Mouse (Mus musculus) limb, embryonic 10.5 days (tissue): ENCODE results near the gene Ptma. TPM values are rescaled to one million over a fixed set of nuclear protein-coding genes. Genes with fewer than 3 reads are reported as not detected.
"Not testable (repeated sequence)": the region's sequence is repeated elsewhere in the genome, so short reads cannot be mapped to it uniquely, and the experiment has no call there.

ENCODE experiments used
- DNase-seq: peaks from one replicate; pipeline ENCODE4 v3.0.0-alpha.2; 2017; ENCODE audit warnings: low spot score
- H3K27ac ChIP-seq: fragments of 300-500 bp; sonication (generic); 2 replicates; pipeline ENCODE4 v1.5.1; 2016; ENCODE audit warnings: mild to moderate bottlenecking
- H3K27me3 ChIP-seq: fragments of 300-500 bp; sonication (generic); 2 replicates; pipeline ENCODE4 v1.6.1; 2016; ENCODE audit warnings: low read depth, mild to moderate bottlenecking; ENCODE audit not compliant: poor library complexity, severe bottlenecking
- H3K36me3 ChIP-seq: fragments of 300-500 bp; sonication (generic); 2 replicates; pipeline ENCODE4 v1.6.1; 2016; ENCODE audit warnings: mild to moderate bottlenecking, moderate library complexity
- H3K4me1 ChIP-seq: fragments of 300-500 bp; sonication (generic); 2 replicates; pipeline ENCODE4 v1.6.1; 2016
- H3K4me3 ChIP-seq: fragments of 300-500 bp; sonication (generic); 2 replicates; pipeline ENCODE4 v1.5.1; 2016; ENCODE audit warnings: mild to moderate bottlenecking, moderate library complexity
- H3K9me3 ChIP-seq: fragments of 300-500 bp; sonication (generic); replicated peaks from 2 replicates; pipeline ENCODE4 v1.6.1; 2016; ENCODE audit warnings: mild to moderate bottlenecking
- WGBS: fragments of 180-500 bp; shearing (Covaris S2); methylation state at CpG from one replicate; pipeline ENCODE4 v1.1.7; 2016; 5-methylcytosine and 5-hydroxymethylcytosine counted together
- polyA plus RNA-seq: library from polyadenylated mRNA; unstranded; fragments of >200 nt; fragmentation: Nextera tagmentation; extraction: Ambion mirVana; gene quantifications from 2 replicates; pipeline ENCODE4 v1.2.1, GENCODE M21; 2016

Ptma gene
- polyA plus RNA-seq, 1 experiment from 2014 or later: 3,422 TPM

- no peak for DNase-seq
- H3K27me3 ChIP-seq: no peaks in the 10 kb centered on the region
These were observed 15.7 kb upstream of the Ptma start for GRCm38 (mm10) chr1:86510676-86511441.

GRCm38 (mm10) chr1:86512154-86512720, 14.3 kb upstream of the Ptma start:
- H3K27ac ChIP-seq: peak overlapping the region; percentile 94; the same call in 1 of the 2 replicates
- peaks cover 38% of the 10 kb centered on the region for H3K4me1 ChIP-seq
- no peaks in the 10 kb centered on the region for H3K27me3 ChIP-seq
- H3K9me3 ChIP-seq: no peaks in the 10 kb centered on the region
- no peak overlapping the region for H3K4me3 ChIP-seq
- DNase-seq: no peak
- WGBS: 90% methylated on average over 4 of the region's 4 CpGs
- no peaks in the 10 kb centered on the region for H3K36me3 ChIP-seq

More at GRCm38 (mm10) chr1:86510676-86511441, 15.7 kb upstream of the Ptma start:
- H3K4me3 ChIP-seq: no peak overlapping the region
- H3K36me3 ChIP-seq: no peaks in the 10 kb centered on the region
- H3K4me1 ChIP-seq: peaks cover 48% of the 10 kb centered on the region
- H3K9me3 ChIP-seq: no peaks in the 10 kb centered on the region
- H3K27ac ChIP-seq: peak overlapping the region; percentile 94
- 60% methylated on average over 9 of the region's 9 CpGs for WGBS

GRCm38 (mm10) chr1:86513031-86513430, 13.5 kb upstream of the Ptma start:
- peaks cover 33% of the 10 kb centered on the region for H3K4me1 ChIP-seq
- not testable (repeated sequence) for H3K27me3 ChIP-seq, H3K9me3 ChIP-seq, H3K36me3 ChIP-seq, H3K4me3 ChIP-seq, H3K27ac ChIP-seq, DNase-seq
- 82% methylated on average over 1 of the region's 1 CpGs for WGBS

GRCm38 (mm10) chr1:86515715-86516410, 10.7 kb upstream of the Ptma start:
- WGBS: 77% methylated on average over 6 of the region's 6 CpGs
- no peak overlapping the region for H3K27ac ChIP-seq
- no peak overlapping the region for H3K4me3 ChIP-seq
- H3K4me1 ChIP-seq: peaks cover 24% of the 10 kb centered on the region
- no peaks in the 10 kb centered on the region for H3K27me3 ChIP-seq
- H3K36me3 ChIP-seq: no peaks in the 10 kb centered on the region
- no peak for DNase-seq
- no peaks in the 10 kb centered on the region for H3K9me3 ChIP-seq

GRCm38 (mm10) chr1:86517076-86517475, 9.4 kb upstream of the Ptma start:
- H3K27ac ChIP-seq: no peak overlapping the region
- H3K36me3 ChIP-seq: no peaks in the 10 kb centered on the region
- peaks cover 17% of the 10 kb centered on the region for H3K4me1 ChIP-seq
- H3K9me3 ChIP-seq: no peaks in the 10 kb centered on the region
- no peak overlapping the region for H3K4me3 ChIP-seq
- DNase-seq: no peak
- H3K27me3 ChIP-seq: no peaks in the 10 kb centered on the region
- 77% methylated on average over 3 of the region's 3 CpGs for WGBS

- no peaks in the 10 kb centered on the region for H3K27me3 ChIP-seq
- peak; percentile 65 for DNase-seq
- H3K9me3 ChIP-seq: no peaks in the 10 kb centered on the region
- WGBS: 39% methylated on average over 7 of the region's 7 CpGs
- H3K4me1 ChIP-seq: peaks cover 32% of the 10 kb centered on the region
- peak overlapping the region; percentile 56 for H3K27ac ChIP-seq
- no peaks in the 10 kb centered on the region for H3K36me3 ChIP-seq
- no peak overlapping the region for H3K4me3 ChIP-seq
These were observed 6.2 kb upstream of the Ptma start for GRCm38 (mm10) chr1:86520361-86520760.

GRCm38 (mm10) chr1:86522286-86522871, 4.1 kb upstream of the Ptma start:
- no peak for DNase-seq
- H3K36me3 ChIP-seq: peaks cover 1% of the 10 kb centered on the region
- peaks cover 32% of the 10 kb centered on the region for H3K4me1 ChIP-seq
- H3K27ac ChIP-seq: peak overlapping the region; percentile 56
- H3K9me3 ChIP-seq: no peaks in the 10 kb centered on the region
- H3K4me3 ChIP-seq: no peak overlapping the region
- no peaks in the 10 kb centered on the region for H3K27me3 ChIP-seq
- WGBS: 64% methylated on average over 7 of the region's 7 CpGs

- WGBS: 87% methylated on average over 8 of the region's 8 CpGs
- H3K27me3 ChIP-seq: no peaks in the 10 kb centered on the region
- peaks cover 17% of the 10 kb centered on the region for H3K36me3 ChIP-seq
- H3K4me1 ChIP-seq: peaks cover 32% of the 10 kb centered on the region
- DNase-seq: no peak
- no peaks in the 10 kb centered on the region for H3K9me3 ChIP-seq
- H3K27ac ChIP-seq: peak overlapping the region; percentile 99
- peak overlapping the region; percentile 100 for H3K4me3 ChIP-seq
These were observed 2.5 kb upstream of the Ptma start for GRCm38 (mm10) chr1:86523776-86524618.

GRCm38 (mm10) chr1:86524619-86525498, 1.7 kb upstream of the Ptma start:
- WGBS: 1% methylated on average over 53 of the region's 53 CpGs
- Histone ChIP-seq H3K9me3 (no peaks in the 10 kb centered on the region), H3K27me3 (no peaks in the 10 kb centered on the region), H3K36me3 (peaks cover 26% of the 10 kb centered on the region), H3K4me3 (peak overlapping the region; percentile 100), H3K4me1 (peaks cover 39% of the 10 kb centered on the region), H3K27ac (peak overlapping the region; percentile 99)
- DNase-seq: peak; percentile 100

GRCm38 (mm10) chr1:86525499-86526115, 919 bp upstream of the Ptma start:
- Histone ChIP-seq H3K36me3 (peaks cover 28% of the 10 kb centered on the region), H3K4me3 (peak overlapping the region; percentile 100), H3K27ac (peak overlapping the region; percentile 99), H3K9me3 (no peaks in the 10 kb centered on the region), H3K4me1 (peaks cover 35% of the 10 kb centered on the region), H3K27me3 (no peaks in the 10 kb centered on the region)
- under 1% methylated on average over 44 of the region's 44 CpGs for WGBS
- no peak for DNase-seq
